Mouse (Mus musculus) CH12.LX (cell line): Measurements from ENCODE around the gene Olfr556.

ENCODE experiments used
- CTCF ChIP-seq, 2 experiments: IDR thresholded peaks in 1 of 2; conservative IDR thresholded peaks in 1 of 2; 2 replicates each; pipeline ENCODE4 v1.5.1; 2011 to 2012; ENCODE audit warnings: low read depth in 2 of 2, low read length in 2 of 2, improper control_type of control experiment in 1 of 2, inconsistent platforms in 1 of 2, mild to moderate bottlenecking in 1 of 2, moderate library complexity in 1 of 2
- HCFC1 ChIP-seq: IDR thresholded peaks from 2 replicates; pipeline ENCODE4 v1.6.1; 2012; ENCODE audit warnings: low read depth, mild to moderate bottlenecking, inconsistent platforms, low read length, improper control_type of control experiment
- MXI1 ChIP-seq: IDR thresholded peaks from 2 replicates; pipeline ENCODE4 v1.6.1; 2011; ENCODE audit warnings: mild to moderate bottlenecking, low read depth, low read length, improper control_type of control experiment
- USF1 ChIP-seq: IDR thresholded peaks from 2 replicates; pipeline ENCODE4 v1.6.1; 2014; ENCODE audit warnings: low read depth, mild to moderate bottlenecking, inconsistent platforms, low read length, improper control_type of control experiment

DNA sequence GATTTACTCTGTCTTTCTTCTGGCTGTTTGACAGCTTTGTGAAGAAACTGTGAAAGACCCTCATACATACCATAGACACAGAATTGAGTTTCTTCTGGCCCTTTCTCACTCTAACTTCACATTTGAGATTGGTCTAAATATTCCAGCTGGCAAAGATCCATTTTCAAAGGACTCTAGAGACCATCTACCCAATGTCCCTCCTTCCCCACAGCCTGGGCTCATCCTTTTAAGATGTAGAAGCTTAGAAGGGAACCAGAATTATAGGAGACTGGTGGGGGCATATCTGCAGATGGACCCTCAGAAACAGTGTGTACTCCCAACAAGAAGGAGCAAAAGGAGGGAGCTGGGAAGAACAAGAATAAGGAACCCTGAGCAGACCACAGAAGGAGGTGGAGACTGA lies 37.2 kb downstream of the Olfr556 start, which contains the start of gene Olfr558:
- TF ChIP-seq USF1 = no peak
- no peak for TF ChIP-seq HCFC1
- no peak for TF ChIP-seq CTCF (conservative IDR thresholded peaks at IDR 0.05 in 1 of 2, IDR thresholded peaks at IDR 0.05 in 1 of 2; ENCODE audit: low read depth in 2 of 2, low read length in 2 of 2)
- TF ChIP-seq MXI1 = no peak
